Mouse (Mus musculus): ENCODE measurements around the gene Tlr2.

DNA sequence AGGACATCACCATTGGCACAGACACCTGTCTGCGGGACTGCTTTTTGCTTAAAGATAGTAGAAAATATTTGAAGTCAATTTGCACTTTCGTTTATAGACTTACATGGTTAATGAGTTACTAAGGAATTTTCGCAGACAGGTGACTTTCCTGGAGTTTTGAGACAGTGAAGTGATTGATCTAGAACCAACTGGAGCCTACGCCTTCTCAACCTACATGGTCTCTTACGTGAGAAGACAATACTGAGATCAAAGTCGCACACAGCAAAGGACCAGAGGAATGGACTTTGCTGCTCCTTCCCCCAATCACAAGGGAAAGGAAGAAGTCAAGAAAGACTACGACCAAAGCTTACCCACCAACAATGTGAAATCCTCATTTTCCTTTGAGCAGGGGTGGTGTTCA is 42.1 kb downstream of the Tlr2 start:
- TF ChIP-seq CTCF (IDR thresholded peaks at IDR 0.05; ENCODE audit: extremely low read depth, insufficient read depth, insufficient read length, insufficient replicate concordance) (no peak), POLR2A (IDR thresholded peaks at IDR 0.05; ENCODE audit: low read depth, low read length) (no peak)

All from spleen, adult 2 months (tissue).